Mouse (Mus musculus): ENCODE measurements around the gene Msh2.

- TF ChIP-seq POLR2A (IDR thresholded peaks at IDR 0.05; ENCODE audit: low read depth, low read length) (no peak), CTCF (IDR thresholded peaks at IDR 0.05; ENCODE audit: extremely low read depth, insufficient read depth, insufficient read length, insufficient replicate concordance) (no peak)
These were observed 44.0 kb upstream of the Msh2 start for GRCm38 (mm10) chr17:87628144-87628543.

Measured in spleen, adult 2 months (tissue).